Comparison of ENCODE assay signal across 9 mouse cellular contexts in genomic region chr17:36825525-36825924, GRCm38 (mm10). TPM values are rescaled to one million over a fixed set of nuclear protein-coding genes. Genes with fewer than 3 reads are reported as not detected.
A peak's percentile ranks its signal among the peaks of the same experiment; 100 is the strongest.
DNase-seq lines count a peak whose midpoint lies in the region; ATAC-seq lines count a peak whose summit lies in the region.
"Had no signal": no experiment of that assay in that cellular context is flagged by ENCODE, and none has a peak within 500 bp of the region (broad histone marks: within the 10 kb centered on the region; RNA-seq: fewer than 3 reads in every experiment).

No protein-coding gene starts in this region.

- WGBS in forebrain, embryonic 15.5 days: 21% methylated on average over 4 of the region's 4 CpGs
- WGBS in forebrain, embryonic 11.5 days: 24% methylated on average over 4 of the region's 4 CpGs
- WGBS in midbrain, embryonic 14.5 days: 30% methylated on average over 4 of the region's 4 CpGs

- no peaks in the 10 kb centered on the region for H3K27me3 ChIP-seq in forebrain, embryonic 15.5 days
- H3K27me3 ChIP-seq in forebrain, embryonic 11.5 days (ENCODE audit: control insufficient read depth, insufficient read depth, low read length): no peaks in the 10 kb centered on the region
- no peaks in the 10 kb centered on the region for H3K27me3 ChIP-seq in midbrain, embryonic 14.5 days (ENCODE audit: control insufficient read depth, insufficient read depth, low read length)

- H3K36me3 ChIP-seq in forebrain, embryonic 15.5 days: no peaks in the 10 kb centered on the region
- H3K36me3 ChIP-seq in forebrain, embryonic 11.5 days (ENCODE audit: control insufficient read depth, insufficient read depth, low read length): no peaks in the 10 kb centered on the region
- no peaks in the 10 kb centered on the region for H3K36me3 ChIP-seq in midbrain, embryonic 14.5 days (ENCODE audit: control insufficient read depth, insufficient read depth, low read length)
- H3K36me3 ChIP-seq: heart, embryonic 15.5 days had no signal

- H3K4me3 ChIP-seq in forebrain, embryonic 15.5 days: no peak overlapping the region
- no peak overlapping the region for H3K4me3 ChIP-seq in forebrain, embryonic 11.5 days (ENCODE audit: low read depth, low read length)
- no peak overlapping the region for H3K4me3 ChIP-seq in midbrain, embryonic 14.5 days (replicated peaks; ENCODE audit: low read depth, low read length)
- H3K4me3 ChIP-seq: heart, embryonic 15.5 days had no signal

- H3K4me1 ChIP-seq in forebrain, embryonic 15.5 days: no peaks in the 10 kb centered on the region
- H3K4me1 ChIP-seq in forebrain, embryonic 11.5 days (replicated peaks; ENCODE audit: control insufficient read depth, insufficient read depth, low read length): no peaks in the 10 kb centered on the region
- no peaks in the 10 kb centered on the region for H3K4me1 ChIP-seq in midbrain, embryonic 14.5 days (ENCODE audit: control insufficient read depth, insufficient read depth, low read length)
- H3K4me1 ChIP-seq: heart, embryonic 15.5 days had no signal

- no peak for DNase-seq in forebrain, embryonic 11.5 days (ENCODE audit: low spot score)
- peak; percentile 71 for DNase-seq in CD4-positive helper T cell, adult 2 months (ENCODE audit: low read depth, low spot score)
- DNase-seq in cerebellum, postnatal 10 days: peak; percentile 59 to 83
- DNase-seq in midbrain, embryonic 14.5 days: peak; percentile 56
- DNase-seq in heart, postnatal 4 days: no peak
- no peak for DNase-seq in urinary bladder, postnatal 36 days (ENCODE audit: low spot score in 2 of 2)
- DNase-seq in testis, postnatal 14 days (ENCODE audit: low spot score): no peak

- H3K9me3 ChIP-seq in forebrain, embryonic 15.5 days: no peaks in the 10 kb centered on the region
- no peaks in the 10 kb centered on the region for H3K9me3 ChIP-seq in forebrain, embryonic 11.5 days (ENCODE audit: control insufficient read depth, low read length)
- no peaks in the 10 kb centered on the region for H3K9me3 ChIP-seq in midbrain, embryonic 14.5 days (ENCODE audit: control insufficient read depth, low read length)
- H3K9me3 ChIP-seq: heart, embryonic 15.5 days had no signal

- H3K27ac ChIP-seq in forebrain, embryonic 15.5 days (replicated peaks): no peak overlapping the region
- no peak overlapping the region for H3K27ac ChIP-seq in forebrain, embryonic 11.5 days (ENCODE audit: low read depth, low read length)
- H3K27ac ChIP-seq in midbrain, embryonic 14.5 days (replicated peaks; ENCODE audit: low read depth, low read length): no peak overlapping the region
- H3K27ac ChIP-seq: heart, embryonic 15.5 days had no signal

- ATAC-seq in forebrain, embryonic 15.5 days (replicated peaks): peak; percentile 66
- no peak for ATAC-seq in forebrain, embryonic 11.5 days (replicated peaks; ENCODE audit: low FRiP score)
- ATAC-seq in midbrain, embryonic 14.5 days (ENCODE audit: low FRiP score, low TSS enrichment): no peak

- no peak overlapping the region for H3K9ac ChIP-seq in forebrain, embryonic 15.5 days (replicated peaks)
- no peak overlapping the region for H3K9ac ChIP-seq in forebrain, embryonic 11.5 days (ENCODE audit: low read length)
- no peak overlapping the region for H3K9ac ChIP-seq in midbrain, embryonic 14.5 days (replicated peaks; ENCODE audit: low read length)
- H3K9ac ChIP-seq: heart, embryonic 15.5 days had no signal

- H3K4me2 ChIP-seq in forebrain, embryonic 15.5 days (replicated peaks): no peak overlapping the region
- H3K4me2 ChIP-seq in forebrain, embryonic 11.5 days (ENCODE audit: low read depth, low read length, severe bottlenecking): no peak overlapping the region
- H3K4me2 ChIP-seq in midbrain, embryonic 14.5 days (ENCODE audit: low read length): peak overlapping the region; percentile 28; the same call in 1 of the 2 replicates
- H3K4me2 ChIP-seq: heart, embryonic 15.5 days had no signal

RNA-seq across cellular contexts. Expression of gene Trim26, which starts 11.4 kb away (rescaled TPM):
- polyA plus RNA-seq in forebrain, embryonic 15.5 days (2015; fragmentation: Nextera tagmentation; extraction: Ambion mirVana): 34.2 and 36.0 TPM in 2 replicates
- 30.9 and 31.7 TPM in 2 replicates for polyA plus RNA-seq in forebrain, embryonic 11.5 days (2014; fragmentation: Nextera tagmentation; extraction: Ambion mirVana)
- 31.0 and 36.5 TPM in 2 replicates for polyA plus RNA-seq in midbrain, embryonic 14.5 days (2014; fragmentation: Nextera tagmentation; extraction: Ambion mirVana)
- total RNA-seq in heart, postnatal 4 days (2021): 10 to 100 TPM; 24.5 to 28.4 TPM

RNA-seq across cellular contexts. Expression of gene H2-M10.6, which starts 13.6 kb away (rescaled TPM):
- polyA plus RNA-seq in forebrain, embryonic 15.5 days (2015; fragmentation: Nextera tagmentation; extraction: Ambion mirVana): not detected in 2 replicates
- not detected in 2 replicates for polyA plus RNA-seq in forebrain, embryonic 11.5 days (2014; fragmentation: Nextera tagmentation; extraction: Ambion mirVana)
- not detected in 2 replicates for polyA plus RNA-seq in midbrain, embryonic 14.5 days (2014; fragmentation: Nextera tagmentation; extraction: Ambion mirVana)
- total RNA-seq in heart, postnatal 4 days (2021): not detected
- polyA plus RNA-seq: heart, embryonic 15.5 days had no signal

RNA-seq across cellular contexts. Expression of gene Trim15, which starts 41.5 kb away (rescaled TPM):
- polyA plus RNA-seq in forebrain, embryonic 15.5 days (2015; fragmentation: Nextera tagmentation; extraction: Ambion mirVana): 0.18 and 0.51 TPM in 2 replicates
- polyA plus RNA-seq in forebrain, embryonic 11.5 days (2014; fragmentation: Nextera tagmentation; extraction: Ambion mirVana): 0.20 and 0.35 TPM in 2 replicates
- polyA plus RNA-seq in midbrain, embryonic 14.5 days (2014; fragmentation: Nextera tagmentation; extraction: Ambion mirVana): 0.33 and 0.58 TPM in 2 replicates
- total RNA-seq in heart, postnatal 4 days (2021): not detected

RNA-seq across cellular contexts. Expression of gene Trim10, which starts 43.8 kb away (rescaled TPM):
- 1.2 and 1.8 TPM in 2 replicates for polyA plus RNA-seq in forebrain, embryonic 15.5 days (2015; fragmentation: Nextera tagmentation; extraction: Ambion mirVana)
- polyA plus RNA-seq in forebrain, embryonic 11.5 days (2014; fragmentation: Nextera tagmentation; extraction: Ambion mirVana): 7.4 and 8.4 TPM in 2 replicates
- polyA plus RNA-seq in midbrain, embryonic 14.5 days (2014; fragmentation: Nextera tagmentation; extraction: Ambion mirVana): 0.78 and 1.1 TPM in 2 replicates
- 1 to 10 TPM in 1 of 2 experiments, under 1 TPM in 1; 0.57 to 1.8 TPM for total RNA-seq in heart, postnatal 4 days (2021)

RNA-seq across cellular contexts. Expression of gene H2-M10.5, which starts 52.8 kb away (rescaled TPM):
- not detected in 2 replicates for polyA plus RNA-seq in forebrain, embryonic 15.5 days (2015; fragmentation: Nextera tagmentation; extraction: Ambion mirVana)
- not detected in 2 replicates for polyA plus RNA-seq in forebrain, embryonic 11.5 days (2014; fragmentation: Nextera tagmentation; extraction: Ambion mirVana)
- polyA plus RNA-seq in midbrain, embryonic 14.5 days (2014; fragmentation: Nextera tagmentation; extraction: Ambion mirVana): not detected in 2 replicates
- not detected for total RNA-seq in heart, postnatal 4 days (2021)
- polyA plus RNA-seq: heart, embryonic 15.5 days had no signal

Comparison
In these comparisons a context has a peak if more than half of its experiments do, and no peak if none do; other contexts are left out.
1. DNase-seq: peak in CD4-positive helper T cell, adult 2 months (single experiment), cerebellum, postnatal 10 days (2 of 2) and midbrain, embryonic 14.5 days (single experiment); none in forebrain, embryonic 11.5 days (single experiment), heart, postnatal 4 days (single experiment), urinary bladder, postnatal 36 days (0 of 2) and testis, postnatal 14 days (single experiment).